Mouse (Mus musculus): Measurements from ENCODE around the gene Hspb7.

- TF ChIP-seq CTCF (IDR thresholded peaks at IDR 0.05; ENCODE audit: low read depth, low read length) (no peak), POLR2A (IDR thresholded peaks at IDR 0.05; ENCODE audit: extremely low read depth, insufficient read depth, low read length) (no peak)
These were observed 39.9 kb downstream of the Hspb7 start for GRCm38 (mm10) chr4:141460481-141460880.
